Mouse (Mus musculus): ENCODE data around the gene Rgl3.

DNA sequence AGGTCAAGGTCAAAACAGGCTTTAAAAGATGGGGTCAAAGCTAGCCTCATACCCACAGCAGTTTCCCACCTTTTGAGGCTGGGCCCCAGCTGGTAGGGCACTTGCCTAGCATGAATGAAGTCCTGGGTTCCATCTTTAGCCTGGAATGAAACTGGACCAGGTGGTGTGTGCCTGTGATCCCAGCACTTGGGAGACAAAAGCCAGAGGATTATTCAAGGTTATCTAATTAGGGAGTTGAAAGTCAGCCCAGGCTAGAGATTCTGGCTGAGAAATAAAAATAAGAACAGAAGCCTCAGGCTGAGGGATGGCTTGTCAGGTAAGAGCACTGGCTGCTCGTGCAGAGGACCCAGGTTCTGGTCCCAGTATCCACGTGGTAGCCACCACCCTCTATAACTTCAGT, 57.2 kb downstream of the Rgl3 start:
- TF ChIP-seq CTCF (IDR thresholded peaks at IDR 0.05; ENCODE audit: low read depth) = no peak
- no peak for TF ChIP-seq EP300 (IDR thresholded peaks at IDR 0.05; ENCODE audit: low read depth)

Data from heart, postnatal 0 days (tissue).